Comparison of ENCODE assay signal across 26 mouse cellular contexts in genomic region chr16:72194320-72194719, GRCm38 (mm10).
"Had no signal": no experiment of that assay in that cellular context is flagged by ENCODE, and none has a peak within 500 bp of the region (broad histone marks: within the 10 kb centered on the region; RNA-seq: fewer than 3 reads in every experiment).

No protein-coding gene starts in this region.

- H3K9ac ChIP-seq: heart, embryonic 12.5 days; hindbrain, embryonic 14.5 days; intestine, embryonic 15.5 days; limb, embryonic 12.5 days; liver, embryonic 13.5 days; liver, embryonic 15.5 days had no signal

- H3K9me3 ChIP-seq: heart, embryonic 10.5 days; heart, embryonic 12.5 days; hindbrain, embryonic 10.5 days; intestine, embryonic 15.5 days; limb, embryonic 10.5 days; limb, embryonic 12.5 days; liver, embryonic 13.5 days; liver, embryonic 15.5 days had no signal

- H3K27me3 ChIP-seq: heart, embryonic 12.5 days; intestine, embryonic 15.5 days; limb, embryonic 12.5 days; liver, embryonic 13.5 days; liver, embryonic 15.5 days had no signal

- H3K4me1 ChIP-seq: heart, embryonic 10.5 days; heart, embryonic 12.5 days; intestine, embryonic 15.5 days; limb, embryonic 10.5 days; limb, embryonic 12.5 days; liver, embryonic 13.5 days; liver, embryonic 15.5 days had no signal

- H3K4me2 ChIP-seq: heart, embryonic 12.5 days; hindbrain, embryonic 14.5 days; intestine, embryonic 15.5 days; limb, embryonic 12.5 days; liver, embryonic 11.5 days; liver, embryonic 13.5 days; liver, embryonic 15.5 days had no signal

- H3K4me3 ChIP-seq: heart, embryonic 10.5 days; heart, embryonic 12.5 days; hindbrain, embryonic 10.5 days; intestine, embryonic 15.5 days; layer of hippocampus, adult 2 months; left cerebral cortex, adult 2 months; limb, embryonic 10.5 days; limb, embryonic 12.5 days; liver, embryonic 13.5 days; liver, embryonic 15.5 days had no signal

- ATAC-seq: hindbrain, embryonic 16.5 days; inflammation-experienced regulatory T-cells, adult 6 months; intestine, embryonic 15.5 days; intestine, postnatal 0 days had no signal

- H3K36me3 ChIP-seq: heart, embryonic 10.5 days; heart, embryonic 12.5 days; hindbrain, embryonic 10.5 days; intestine, embryonic 15.5 days; limb, embryonic 10.5 days; limb, embryonic 12.5 days; liver, embryonic 13.5 days; liver, embryonic 15.5 days had no signal

- DNase-seq: gastrocnemius, postnatal 14 days; gastrocnemius, postnatal 36 days; heart, adult 18-20 months; heart, postnatal 10 days; heart, postnatal 4 days; kidney, adult 18-20 months; kidney, adult 8-10 months; kidney, postnatal 10 days; kidney, postnatal 25 days; kidney, postnatal 4 days; liver; liver, embryonic 13.5 days had no signal

- H3K27ac ChIP-seq: heart, embryonic 10.5 days; hindbrain, embryonic 10.5 days; hindbrain, embryonic 14.5 days; intestine, embryonic 15.5 days; layer of hippocampus, adult 2 months; left cerebral cortex, adult 2 months; limb, embryonic 10.5 days; limb, embryonic 12.5 days; liver, embryonic 13.5 days; liver, embryonic 15.5 days had no signal
